Mouse (Mus musculus) cerebellum, adult 2 months (tissue): Measurements from ENCODE around the gene Pik3r5.

Experiments
- CTCF ChIP-seq: fragments of 200-500 bp; IDR thresholded peaks from 2 replicates; pipeline ENCODE4 v1.5.1; 2011; ENCODE audit warnings: low read depth, mild to moderate bottlenecking, control low read depth, low read length, moderate library complexity, borderline replicate concordance; ENCODE audit not compliant: insufficient read depth
- POLR2A ChIP-seq: fragments of 200-500 bp; IDR thresholded peaks from 2 replicates; pipeline ENCODE4 v1.6.1; 2011; ENCODE audit warnings: low read length, control low read depth, borderline replicate concordance; ENCODE audit not compliant: insufficient read depth

GRCm38 (mm10) chr11:68430662-68431061, 1.3 kb upstream of the Pik3r5 start:
- TF ChIP-seq POLR2A (no peak), CTCF (no peak)
